Mouse (Mus musculus): ENCODE measurements around the gene Lrrfip2. TPM values are rescaled to one million over a fixed set of nuclear protein-coding genes. Genes with fewer than 3 reads are reported as not detected.

The Lrrfip2 gene
- polyA plus RNA-seq, 1 experiment from 2014 or later: 34.5 TPM

DNA sequence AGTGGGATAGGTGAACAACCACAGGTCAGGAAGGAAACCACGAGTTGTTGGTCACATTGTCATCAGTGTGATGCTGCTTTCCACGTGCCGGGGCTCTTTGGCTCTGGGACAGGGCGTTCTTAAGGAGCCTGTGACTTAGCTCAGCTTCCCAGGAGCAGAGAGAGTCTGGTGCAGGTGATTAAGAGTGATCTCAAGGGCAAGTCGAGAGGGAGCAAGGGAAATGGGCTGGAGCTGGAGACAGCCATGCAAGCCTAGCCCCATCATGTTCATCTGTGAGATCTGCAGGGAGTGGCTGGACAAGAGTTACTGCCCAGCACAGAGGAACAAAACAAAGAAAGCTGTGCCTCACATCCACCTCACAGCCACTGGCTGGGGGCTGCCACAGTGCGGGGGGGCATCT lies 19.8 kb upstream of the Lrrfip2 start:
- 56% methylated on average over 6 of the region's 6 CpGs for WGBS
- Histone ChIP-seq H3K9me3 (ENCODE audit: control insufficient read depth, low read depth, low read length) (no peaks in the 10 kb centered on the region), H3K4me2 (replicated peaks; ENCODE audit: low read depth, low read length) (no peak overlapping the region), H3K9ac (replicated peaks; ENCODE audit: low read depth, low read length) (no peak overlapping the region), H3K4me1 (ENCODE audit: control insufficient read depth, insufficient read depth, low read length) (no peaks in the 10 kb centered on the region), H3K36me3 (ENCODE audit: control insufficient read depth, insufficient read depth, low read length) (no peaks in the 10 kb centered on the region), H3K4me3 (ENCODE audit: low read depth, low read length) (no peak overlapping the region), H3K27me3 (ENCODE audit: control insufficient read depth, insufficient read depth, low read length) (no peaks in the 10 kb centered on the region), H3K27ac (ENCODE audit: low read length) (no peak overlapping the region)
- ATAC-seq (ENCODE audit: insufficient number of reproducible peaks, insufficient read depth, low FRiP score, low read depth): no peak

GRCm38 (mm10) chr9:111100406-111100805 lies 17.0 kb upstream of the Lrrfip2 start:
- Histone ChIP-seq H3K4me3 (ENCODE audit: low read depth, low read length) (no peak overlapping the region), H3K9ac (replicated peaks; ENCODE audit: low read depth, low read length) (no peak overlapping the region), H3K4me1 (ENCODE audit: control insufficient read depth, insufficient read depth, low read length) (no peaks in the 10 kb centered on the region), H3K9me3 (ENCODE audit: control insufficient read depth, low read depth, low read length) (no peaks in the 10 kb centered on the region), H3K36me3 (ENCODE audit: control insufficient read depth, insufficient read depth, low read length) (no peaks in the 10 kb centered on the region), H3K4me2 (replicated peaks; ENCODE audit: low read depth, low read length) (no peak overlapping the region), H3K27ac (ENCODE audit: low read length) (no peak overlapping the region), H3K27me3 (ENCODE audit: control insufficient read depth, insufficient read depth, low read length) (no peaks in the 10 kb centered on the region)
- ATAC-seq (ENCODE audit: insufficient number of reproducible peaks, insufficient read depth, low FRiP score, low read depth): no peak
- 96% methylated on average over 3 of the region's 3 CpGs for WGBS

DNA sequence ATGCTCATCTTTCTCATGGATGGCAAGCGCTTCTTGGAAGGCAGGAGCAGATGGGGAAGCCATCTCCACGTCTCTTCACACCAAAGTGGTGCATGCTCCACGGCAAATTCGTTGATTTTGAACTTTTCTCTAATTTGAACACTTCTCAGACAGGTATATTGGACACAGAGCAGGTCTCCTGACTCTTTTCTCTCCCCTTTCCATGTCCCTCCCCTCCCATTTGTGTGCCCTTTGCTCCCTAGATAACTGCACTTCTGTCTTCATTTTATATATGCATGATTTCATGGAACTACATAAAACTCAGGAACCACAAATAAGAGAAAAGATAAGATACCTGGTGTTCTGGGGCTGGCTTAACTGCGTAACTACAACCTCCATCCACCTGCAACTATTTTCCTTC lies 14.1 kb upstream of the Lrrfip2 start:
- H3K4me2 ChIP-seq (replicated peaks; ENCODE audit: low read depth, low read length): no peak overlapping the region
- no peaks in the 10 kb centered on the region for H3K36me3 ChIP-seq (ENCODE audit: control insufficient read depth, insufficient read depth, low read length)
- no peak for ATAC-seq (ENCODE audit: insufficient number of reproducible peaks, insufficient read depth, low FRiP score, low read depth)
- H3K27ac ChIP-seq (ENCODE audit: low read length): no peak overlapping the region
- no peak overlapping the region for H3K4me3 ChIP-seq (ENCODE audit: low read depth, low read length)
- H3K9ac ChIP-seq (replicated peaks; ENCODE audit: low read depth, low read length): no peak overlapping the region
- H3K27me3 ChIP-seq (ENCODE audit: control insufficient read depth, insufficient read depth, low read length): no peaks in the 10 kb centered on the region
- no peaks in the 10 kb centered on the region for H3K9me3 ChIP-seq (ENCODE audit: control insufficient read depth, low read depth, low read length)
- 79% methylated on average over 5 of the region's 5 CpGs for WGBS
- H3K4me1 ChIP-seq (ENCODE audit: control insufficient read depth, insufficient read depth, low read length): no peaks in the 10 kb centered on the region

- Histone ChIP-seq H3K4me3 (ENCODE audit: low read depth, low read length) (no peak overlapping the region), H3K27me3 (ENCODE audit: control insufficient read depth, insufficient read depth, low read length) (no peaks in the 10 kb centered on the region), H3K36me3 (ENCODE audit: control insufficient read depth, insufficient read depth, low read length) (no peaks in the 10 kb centered on the region), H3K9me3 (ENCODE audit: control insufficient read depth, low read depth, low read length) (no peaks in the 10 kb centered on the region), H3K4me2 (replicated peaks; ENCODE audit: low read depth, low read length) (no peak overlapping the region), H3K9ac (replicated peaks; ENCODE audit: low read depth, low read length) (no peak overlapping the region), H3K4me1 (ENCODE audit: control insufficient read depth, insufficient read depth, low read length) (no peaks in the 10 kb centered on the region), H3K27ac (ENCODE audit: low read length) (no peak overlapping the region)
- 82% methylated on average over 5 of the region's 5 CpGs for WGBS
- no peak for ATAC-seq (ENCODE audit: insufficient number of reproducible peaks, insufficient read depth, low FRiP score, low read depth)
Observed at GRCm38 (mm10) chr9:111103893-111104292, 13.5 kb upstream of the Lrrfip2 start.

DNA sequence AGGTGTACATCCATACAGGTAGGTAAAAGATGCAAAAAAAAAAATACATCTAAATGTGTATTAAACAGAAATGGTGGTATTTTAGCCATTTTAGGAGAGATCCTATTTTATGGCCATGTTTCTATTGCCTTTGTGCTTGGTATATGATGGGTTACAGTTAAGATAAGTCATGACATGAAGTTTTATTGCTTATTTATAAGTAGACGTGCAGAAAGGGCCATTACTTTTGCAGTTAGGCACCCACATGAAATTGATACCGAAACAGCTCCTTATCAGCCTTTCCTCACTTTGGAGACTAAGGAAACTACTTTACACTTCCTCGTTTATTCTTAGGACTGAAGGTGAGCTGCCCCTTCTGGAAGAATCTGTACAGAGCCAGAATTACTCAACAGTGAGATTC lies 9.5 kb upstream of the Lrrfip2 start:
- Histone ChIP-seq H3K27me3 (ENCODE audit: control insufficient read depth, insufficient read depth, low read length) (no peaks in the 10 kb centered on the region), H3K9me3 (ENCODE audit: control insufficient read depth, low read depth, low read length) (no peaks in the 10 kb centered on the region), H3K4me2 (replicated peaks; ENCODE audit: low read depth, low read length) (no peak overlapping the region), H3K4me3 (ENCODE audit: low read depth, low read length) (no peak overlapping the region), H3K9ac (replicated peaks; ENCODE audit: low read depth, low read length) (no peak overlapping the region), H3K27ac (ENCODE audit: low read length) (no peak overlapping the region), H3K36me3 (ENCODE audit: control insufficient read depth, insufficient read depth, low read length) (no peaks in the 10 kb centered on the region), H3K4me1 (ENCODE audit: control insufficient read depth, insufficient read depth, low read length) (no peaks in the 10 kb centered on the region)
- WGBS: 49% methylated on average over 3 of the region's 3 CpGs
- no peak for ATAC-seq (ENCODE audit: insufficient number of reproducible peaks, insufficient read depth, low FRiP score, low read depth)

GRCm38 (mm10) chr9:111117794-111118251 lies 431 bp downstream of the Lrrfip2 start:
- H3K27ac ChIP-seq (ENCODE audit: low read length): peak overlapping the region; percentile 74
- ATAC-seq (ENCODE audit: insufficient number of reproducible peaks, insufficient read depth, low FRiP score, low read depth): peak; percentile 94
- H3K36me3 ChIP-seq (ENCODE audit: control insufficient read depth, insufficient read depth, low read length): no peaks in the 10 kb centered on the region; the same call in 1 of the 2 replicates
- WGBS: under 1% methylated on average over 56 of the region's 56 CpGs
- no peaks in the 10 kb centered on the region for H3K4me1 ChIP-seq (ENCODE audit: control insufficient read depth, insufficient read depth, low read length)
- no peaks in the 10 kb centered on the region for H3K9me3 ChIP-seq (ENCODE audit: control insufficient read depth, low read depth, low read length)
- peak overlapping the region; percentile 99 for H3K4me3 ChIP-seq (ENCODE audit: low read depth, low read length)
- H3K4me2 ChIP-seq (replicated peaks; ENCODE audit: low read depth, low read length): peak overlapping the region; percentile 78
- peak overlapping the region; percentile 74 for H3K9ac ChIP-seq (replicated peaks; ENCODE audit: low read depth, low read length)
- H3K27me3 ChIP-seq (ENCODE audit: control insufficient read depth, insufficient read depth, low read length): no peaks in the 10 kb centered on the region

- no peaks in the 10 kb centered on the region for H3K9me3 ChIP-seq (ENCODE audit: control insufficient read depth, low read depth, low read length)
- under 1% methylated on average over 36 of the region's 52 CpGs for WGBS
- peak overlapping the region; percentile 74 for H3K27ac ChIP-seq (ENCODE audit: low read length)
- no peaks in the 10 kb centered on the region for H3K4me1 ChIP-seq (ENCODE audit: control insufficient read depth, insufficient read depth, low read length)
- no peaks in the 10 kb centered on the region; the same call in 1 of the 2 replicates for H3K36me3 ChIP-seq (ENCODE audit: control insufficient read depth, insufficient read depth, low read length)
- peak overlapping the region; percentile 78 for H3K4me2 ChIP-seq (replicated peaks; ENCODE audit: low read depth, low read length)
- ATAC-seq (ENCODE audit: insufficient number of reproducible peaks, insufficient read depth, low FRiP score, low read depth): peak; percentile 80
- H3K4me3 ChIP-seq (ENCODE audit: low read depth, low read length): peak overlapping the region; percentile 99
- no peaks in the 10 kb centered on the region for H3K27me3 ChIP-seq (ENCODE audit: control insufficient read depth, insufficient read depth, low read length)
- H3K9ac ChIP-seq (replicated peaks; ENCODE audit: low read depth, low read length): peak overlapping the region; percentile 74
Observed at GRCm38 (mm10) chr9:111118252-111118890, 979 bp downstream of the Lrrfip2 start.

GRCm38 (mm10) chr9:111118891-111119441 lies 1.6 kb downstream of the Lrrfip2 start:
- Histone ChIP-seq H3K9me3 (ENCODE audit: control insufficient read depth, low read depth, low read length) (no peaks in the 10 kb centered on the region), H3K36me3 (ENCODE audit: control insufficient read depth, insufficient read depth, low read length) (no peaks in the 10 kb centered on the region; the same call in 1 of the 2 replicates), H3K27me3 (ENCODE audit: control insufficient read depth, insufficient read depth, low read length) (no peaks in the 10 kb centered on the region), H3K4me3 (ENCODE audit: low read depth, low read length) (peak overlapping the region; percentile 99), H3K4me2 (replicated peaks; ENCODE audit: low read depth, low read length) (peak overlapping the region; percentile 78), H3K9ac (replicated peaks; ENCODE audit: low read depth, low read length) (peak overlapping the region; percentile 74), H3K4me1 (ENCODE audit: control insufficient read depth, insufficient read depth, low read length) (no peaks in the 10 kb centered on the region), H3K27ac (ENCODE audit: low read length) (no peak overlapping the region)
- WGBS: 6% methylated on average over 17 of the region's 17 CpGs
- no peak for ATAC-seq (ENCODE audit: insufficient number of reproducible peaks, insufficient read depth, low FRiP score, low read depth)

Data from stomach, embryonic 14.5 days (tissue).